27 mouse cellular contexts compared by ENCODE assay signal in genomic region chr14:51916539-51916938, GRCm38 (mm10). TPM values are rescaled to one million over a fixed set of nuclear protein-coding genes. Genes with fewer than 3 reads are reported as not detected.
"Had no signal": no experiment of that assay in that cellular context is flagged by ENCODE, and none has a peak within 500 bp of the region (broad histone marks: within the 10 kb centered on the region; RNA-seq: fewer than 3 reads in every experiment).

No protein-coding gene starts in this region.

- H3K9me3 ChIP-seq: midbrain, embryonic 10.5 days; midbrain, embryonic 12.5 days; neural tube, embryonic 13.5 days; neural tube, embryonic 15.5 days had no signal

- H3K9ac ChIP-seq: lung, embryonic 14.5 days; midbrain, embryonic 12.5 days; neural tube, embryonic 13.5 days; neural tube, embryonic 15.5 days had no signal

- DNase-seq: lung, adult 18-20 months; lung, embryonic 14.5 days; lung, postnatal 10 days; lung, postnatal 4 days; midbrain, embryonic 14.5 days; retina, postnatal 1 day; right cerebral cortex, adult 18-20 months; right cerebral cortex, postnatal 25 days; right cerebral cortex, postnatal 4 days; spleen, adult 18-20 months; thymus, adult 18-20 months; thymus, postnatal 14 days; thymus, postnatal 36 days had no signal

- H3K27me3 ChIP-seq: neural tube, embryonic 15.5 days had no signal

- H3K27ac ChIP-seq: midbrain, embryonic 10.5 days; midbrain, embryonic 12.5 days; neural tube, embryonic 13.5 days had no signal

- H3K4me2 ChIP-seq: lung, embryonic 14.5 days; midbrain, embryonic 12.5 days; neural tube, embryonic 13.5 days; neural tube, embryonic 15.5 days had no signal

- ATAC-seq: midbrain, embryonic 16.5 days had no signal

- H3K36me3 ChIP-seq: midbrain, embryonic 10.5 days; midbrain, embryonic 12.5 days; neural tube, embryonic 13.5 days; neural tube, embryonic 15.5 days had no signal

- H3K4me3 ChIP-seq: midbrain, embryonic 10.5 days; midbrain, embryonic 12.5 days; myocyte; neural tube, embryonic 13.5 days; neural tube, embryonic 15.5 days had no signal

RNA-seq across cellular contexts. Expression of gene Tppp2, which starts 1.7 kb away (rescaled TPM):
- total RNA-seq: megakaryocyte, adult 5-6 weeks; megakaryocyte-erythroid progenitor cell, adult 5-6 weeks had no signal
- polyA plus RNA-seq: lung, embryonic 14.5 days; lung, embryonic 16.5 days; midbrain, embryonic 10.5 days; midbrain, embryonic 12.5 days; midbrain, embryonic 14.5 days; midbrain, embryonic 16.5 days; myocyte; neural tube, embryonic 11.5 days; neural tube, embryonic 13.5 days; neural tube, embryonic 15.5 days; small intestine, adult 2 months; stomach, embryonic 14.5 days; stomach, embryonic 16.5 days; thymus, postnatal 0 days had no signal

RNA-seq across cellular contexts. Expression of gene Rnase13, which starts 6.0 kb away (rescaled TPM):
- total RNA-seq: megakaryocyte, adult 5-6 weeks; megakaryocyte-erythroid progenitor cell, adult 5-6 weeks had no signal
- polyA plus RNA-seq: lung, embryonic 14.5 days; lung, embryonic 16.5 days; midbrain, embryonic 10.5 days; midbrain, embryonic 12.5 days; midbrain, embryonic 14.5 days; midbrain, embryonic 16.5 days; myocyte; neural tube, embryonic 11.5 days; neural tube, embryonic 13.5 days; neural tube, embryonic 15.5 days; small intestine, adult 2 months; stomach, embryonic 14.5 days; stomach, embryonic 16.5 days; thymus, postnatal 0 days had no signal
